ENCODE assay signal across 10 mouse cellular contexts in the genomic region with DNA sequence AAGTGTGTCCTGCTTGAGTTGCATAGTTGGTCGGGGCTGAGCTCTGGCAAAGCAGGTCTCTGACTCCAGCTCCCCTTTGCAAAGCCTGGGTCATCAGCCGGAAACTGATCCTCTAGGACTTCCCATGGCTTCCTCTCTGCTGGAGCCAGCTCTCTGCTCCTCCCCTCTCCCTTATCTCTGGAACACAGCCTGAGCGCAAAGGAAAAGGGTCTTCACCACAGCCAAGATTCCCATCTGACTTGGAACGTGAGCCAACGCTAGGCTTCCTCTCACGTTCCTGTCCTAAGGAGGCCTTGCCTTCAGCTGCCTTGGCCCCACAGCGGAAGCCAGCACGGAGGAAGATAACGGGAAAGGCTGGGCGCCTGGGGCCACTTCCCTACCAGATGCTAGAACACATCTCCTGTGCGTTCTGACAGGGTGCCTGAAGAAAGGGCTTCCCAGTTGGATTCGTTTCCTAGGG.
DNase-seq lines count a peak whose midpoint lies in the region; ATAC-seq lines count a peak whose summit lies in the region.
"Had no signal": no experiment of that assay in that cellular context is flagged by ENCODE, and none has a peak within 500 bp of the region (broad histone marks: within the 10 kb centered on the region; RNA-seq: fewer than 3 reads in every experiment).

No protein-coding gene starts in this region.

- peak; percentile 36 for DNase-seq in ovary, postnatal 36 days (ENCODE audit: low spot score)
- no peak for DNase-seq in ovary, postnatal 14 days (ENCODE audit: low spot score)
- peak; percentile 81 to 88 for DNase-seq in kidney, postnatal 36 days
- no peak for DNase-seq in frontal cortex, postnatal 10 days (ENCODE audit: low spot score in 2 of 2)
- no peak for DNase-seq in left cerebral cortex, adult 11 months (ENCODE audit: low spot score)

- H3K4me3 ChIP-seq in heart, embryonic 14.5 days (ENCODE audit: control insufficient read depth in 1 of 2, insufficient read depth in 1 of 2, low read depth in 1 of 2, low read length in 2 of 2): no peak overlapping the region
- H3K4me3 ChIP-seq in megakaryocyte, embryonic 14.5 days (replicated peaks): peak overlapping the region; percentile 77
- H3K4me3 ChIP-seq: embryonic facial prominence, embryonic 13.5 days had no signal

- no peaks in the 10 kb centered on the region for H3K9me3 ChIP-seq in heart, embryonic 14.5 days (ENCODE audit: control insufficient read depth, low read length)
- no peaks in the 10 kb centered on the region for H3K9me3 ChIP-seq in megakaryocyte, embryonic 14.5 days
- H3K9me3 ChIP-seq: embryonic facial prominence, embryonic 13.5 days had no signal

- no peaks in the 10 kb centered on the region for H3K27me3 ChIP-seq in heart, embryonic 14.5 days (ENCODE audit: control insufficient read depth, insufficient read depth, low read length)
- peaks cover 52% of the 10 kb centered on the region for H3K27me3 ChIP-seq in megakaryocyte, embryonic 14.5 days (replicated peaks)
- H3K27me3 ChIP-seq: CH12.LX; embryonic facial prominence, embryonic 13.5 days had no signal

- no peak overlapping the region for H3K4me2 ChIP-seq in heart, embryonic 14.5 days (ENCODE audit: low read length)
- H3K4me2 ChIP-seq: embryonic facial prominence, embryonic 13.5 days had no signal

- WGBS in heart, embryonic 14.5 days: 23% methylated on average over 12 of the region's 12 CpGs

- peak; percentile 79 for ATAC-seq in heart, embryonic 14.5 days (ENCODE audit: insufficient number of reproducible peaks, insufficient read depth, low FRiP score, low read depth)
- no peak for ATAC-seq in CD4-positive, CD25-positive, alpha-beta regulatory T cell, adult 4 months

- no peaks in the 10 kb centered on the region for H3K36me3 ChIP-seq in heart, embryonic 14.5 days (ENCODE audit: control insufficient read depth, insufficient read depth, low read length)
- H3K36me3 ChIP-seq in megakaryocyte, embryonic 14.5 days (replicated peaks; ENCODE audit: low read length): no peaks in the 10 kb centered on the region
- H3K36me3 ChIP-seq: embryonic facial prominence, embryonic 13.5 days had no signal

- H3K9ac ChIP-seq in heart, embryonic 14.5 days (ENCODE audit: low read length): no peak overlapping the region
- H3K9ac ChIP-seq: embryonic facial prominence, embryonic 13.5 days had no signal

- H3K4me1 ChIP-seq in heart, embryonic 14.5 days (ENCODE audit: control insufficient read depth in 2 of 2, insufficient read depth in 2 of 2, low read length in 2 of 2): peaks cover 11 to 22% of the 10 kb centered on the region in 2 experiments; a peak in 3 of 4 replicates
- H3K4me1 ChIP-seq in megakaryocyte, embryonic 14.5 days: peaks cover 67% of the 10 kb centered on the region

- peak overlapping the region; percentile 47 to 87 for H3K27ac ChIP-seq in heart, embryonic 14.5 days (replicated peaks in 1 of 2; ENCODE audit: control insufficient read depth in 1 of 2, insufficient read depth in 1 of 2, low read depth in 2 of 2, low read length in 2 of 2)

Comparison
In these comparisons a context has a peak if more than half of its experiments do, and no peak if none do; other contexts are left out.
1. DNase-seq: peak in ovary, postnatal 36 days (single experiment) and kidney, postnatal 36 days (2 of 2); none in ovary, postnatal 14 days (single experiment), frontal cortex, postnatal 10 days (0 of 2) and left cerebral cortex, adult 11 months (single experiment).